Mouse (Mus musculus): ENCODE measurements at regions not wholly inside any gene's neighbourhood (a gene's known extent, or its start where the extent isn't known, plus 50 kb on each side); places are given as distances from the start of the nearest gene placed in this dataset.

GRCm38 (mm10) chr7:124707143-124707542, 724.5 kb downstream of the Hs3st4 start:
- TF ChIP-seq CTCF (IDR thresholded peaks at IDR 0.05; ENCODE audit: extremely low read depth, insufficient read depth, low read length) (no peak), POLR2A (IDR thresholded peaks at IDR 0.05; ENCODE audit: extremely low read depth, insufficient read depth, low read length) (no peak)

Data from cortical plate, adult 2 months (tissue).